Mouse (Mus musculus): ENCODE measurements around the gene Clec2g. TPM values are rescaled to one million over a fixed set of nuclear protein-coding genes. Genes with fewer than 3 reads are reported as not detected.

Clec2g gene
- total and polyA plus RNA-seq, 3 experiments = 82.0 to 169 (median 91.7) TPM

DNA sequence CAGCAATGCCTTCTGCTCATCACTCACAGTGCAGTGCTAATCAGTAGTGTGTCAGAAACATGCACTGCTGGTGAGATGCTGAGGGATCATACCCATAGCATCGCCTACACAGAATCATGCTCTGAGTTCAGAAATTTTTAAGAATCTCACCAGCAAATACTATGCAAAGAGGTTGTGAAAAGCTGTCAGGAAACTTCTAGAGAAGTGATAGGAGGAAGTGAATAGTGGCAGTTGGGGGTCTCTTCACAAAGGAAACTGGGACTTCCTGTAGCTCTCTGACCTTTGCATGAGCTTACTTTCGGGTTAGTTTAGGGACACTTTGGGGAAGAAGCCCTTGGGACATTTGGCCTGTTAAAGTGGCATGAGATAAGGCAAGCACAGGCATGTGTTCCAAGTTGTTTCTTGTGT is 43.2 kb upstream of the Clec2g start, which contains the start of gene BC035044:
Gene BC035044 (minus strand): TSS at position 179 of the 408 bp plus-strand sequence.
- peaks cover 48% of the 10 kb centered on the region for H3K79me2 ChIP-seq (replicated peaks; ENCODE audit: control insufficient read depth, extremely low read depth, insufficient read depth, poor library complexity, severe bottlenecking)
- peak within 1 kb of the TSS; percentile 95 for H3K9ac ChIP-seq (ENCODE audit: insufficient read depth, low read depth)
- peaks cover 4 to 25% of the 10 kb centered on the region in 2 experiments; a peak in 3 of 4 replicates for H3K4me1 ChIP-seq (ENCODE audit: control insufficient read depth in 1 of 2, insufficient read depth in 2 of 2)
- H3K27me3 ChIP-seq (replicated peaks) = no peaks in the 10 kb centered on the region
- peak within 1 kb of the TSS; percentile 74 to 84 (median 75) for H3K4me3 ChIP-seq (replicated peaks in 1 of 3; ENCODE audit: low read depth in 2 of 3, low read length in 2 of 3, poor library complexity in 1 of 3)
- H3K36me3 ChIP-seq (replicated peaks in 1 of 2; ENCODE audit: control insufficient read depth in 1 of 2, insufficient read depth in 1 of 2, low read length in 1 of 2) = peaks cover 28 to 33% of the 10 kb centered on the region in 2 experiments
- no peaks in the 10 kb centered on the region for H3K9me3 ChIP-seq (replicated peaks; ENCODE audit: low read length)
- peak within 1 kb of the TSS; percentile 97 for H3K27ac ChIP-seq (ENCODE audit: insufficient read depth, low read depth)
- peak; percentile 81 for DNase-seq (ENCODE audit: extremely low read depth)
- TF ChIP-seq MYC (IDR thresholded peaks at IDR 0.05; ENCODE audit: low read depth, low read length) (peak; percentile 83), JUN (IDR thresholded peaks at IDR 0.05; ENCODE audit: insufficient read depth, low read depth, low read length) (peak; percentile 31; the same call in 1 of the 2 replicates), ZKSCAN1 (IDR thresholded peaks at IDR 0.05; ENCODE audit: borderline replicate concordance, low read depth, low read length) (no peak), TBP (conservative IDR thresholded peaks at IDR 0.05; ENCODE audit: low read depth, low read length) (peak; percentile 75; the same call in 1 of the 2 replicates), POLR2AphosphoS2 (IDR thresholded peaks at IDR 0.05; ENCODE audit: low read depth, low read length) (peak; percentile 80; the same call in 1 of the 2 replicates), NRF1 (IDR thresholded peaks at IDR 0.05; ENCODE audit: low read depth, low read length) (peak; percentile 13; the same call in 1 of the 2 replicates), MAFK (IDR thresholded peaks at IDR 0.05; ENCODE audit: insufficient replicate concordance, low read length) (no peak; the same call in 1 of the 2 replicates), KAT2A (IDR thresholded peaks at IDR 0.05; ENCODE audit: insufficient replicate concordance, low read length) (0 out of 2 replicates have a peak, but pooled peaks have one; percentile 67), ETS1 (conservative IDR thresholded peaks at IDR 0.05; ENCODE audit: low read depth, low read length) (peak; percentile 73), SIN3A (IDR thresholded peaks at IDR 0.05; ENCODE audit: low read length) (peak; percentile 95), RCOR1 (conservative IDR thresholded peaks at IDR 0.05; ENCODE audit: low read depth, low read length) (peak; percentile 80; the same call in 1 of the 2 replicates), USF2 (conservative IDR thresholded peaks at IDR 0.05; ENCODE audit: low read depth, low read length) (no peak), CTCF (conservative IDR thresholded peaks at IDR 0.05 in 1 of 2, IDR thresholded peaks at IDR 0.05 in 1 of 2; ENCODE audit: low read depth in 2 of 2, low read length in 2 of 2) (no peak), SMC3 (IDR thresholded peaks at IDR 0.05; ENCODE audit: low read depth, low read length) (no peak), MAX (IDR thresholded peaks at IDR 0.05; ENCODE audit: low read length) (peak; percentile 79), ELF1 (IDR thresholded peaks at IDR 0.05; ENCODE audit: low read depth, low read length) (peak; percentile 76), PAX5 (IDR thresholded peaks at IDR 0.05; ENCODE audit: low read length) (no peak), UBTF (IDR thresholded peaks at IDR 0.05; ENCODE audit: low read depth, low read length) (no peak), MEF2A (IDR thresholded peaks at IDR 0.05; ENCODE audit: borderline replicate concordance, low read depth, low read length) (peak; percentile 76; the same call in 1 of the 2 replicates), IRF4 (IDR thresholded peaks at IDR 0.05; ENCODE audit: low read depth, low read length) (peak; percentile 89), ZNF384 (IDR thresholded peaks at IDR 0.05; ENCODE audit: low read depth, low read length) (no peak), JUND (conservative IDR thresholded peaks at IDR 0.05; ENCODE audit: low read depth, low read length) (peak; percentile 46; the same call in 1 of the 2 replicates), BHLHE40 (IDR thresholded peaks at IDR 0.05; ENCODE audit: low read depth, low read length) (peak; percentile 49; the same call in 1 of the 2 replicates), CHD2 (IDR thresholded peaks at IDR 0.05; ENCODE audit: low read length) (peak; percentile 73; the same call in 1 of the 2 replicates), MXI1 (IDR thresholded peaks at IDR 0.05; ENCODE audit: low read depth, low read length) (0 out of 2 replicates have a peak, but pooled peaks have one; percentile 76), POLR2A (IDR thresholded peaks at IDR 0.05; ENCODE audit: low read depth, low read length) (peak; percentile 42), TCF12 (IDR thresholded peaks at IDR 0.05; ENCODE audit: low read depth, low read length) (peak; percentile 80), MAZ (IDR thresholded peaks at IDR 0.05; ENCODE audit: low read depth, low read length) (peak; percentile 84), E2F4 (IDR thresholded peaks at IDR 0.05; ENCODE audit: insufficient replicate concordance, low read depth, low read length) (0 out of 2 replicates have a peak, but pooled peaks have one; percentile 54), ZC3H11A (IDR thresholded peaks at IDR 0.05; ENCODE audit: low read depth, low read length) (no peak), GABPA (IDR thresholded peaks at IDR 0.05; ENCODE audit: insufficient replicate concordance, low read depth, low read length) (no peak), EP300 (IDR thresholded peaks at IDR 0.05; ENCODE audit: low read length) (peak; percentile 92), NELFE (IDR thresholded peaks at IDR 0.05; ENCODE audit: low read depth, low read length) (peak; percentile 75), HCFC1 (IDR thresholded peaks at IDR 0.05; ENCODE audit: low read depth, low read length) (peak; percentile 59), RAD21 (IDR thresholded peaks at IDR 0.05; ENCODE audit: low read depth, low read length) (no peak), USF1 (IDR thresholded peaks at IDR 0.05; ENCODE audit: low read depth, low read length) (no peak), ZMIZ1 (IDR thresholded peaks at IDR 0.05; ENCODE audit: low read depth, low read length) (peak; percentile 80; the same call in 1 of the 2 replicates), CHD1 (IDR thresholded peaks at IDR 0.05; ENCODE audit: low read depth, low read length) (peak; percentile 97)
- in situ Hi-C loops (cut with MboI; ENCODE audit: low pct_ligation_motif_present, low pct_unique_long_range_greater_than_20kb, low sequenced_read_pairs) = no loop called here
- dilution Hi-C loops (cut with MboI; ENCODE audit: extremely low pct_ligation_motif_present, extremely low pct_unique_long_range_greater_than_20kb, low sequenced_read_pairs) = no loop called here
- H3K4me2 ChIP-seq (ENCODE audit: insufficient read depth, low read depth, poor library complexity, severe bottlenecking) = peak within 1 kb of the TSS; percentile 80

Measured in CH12.LX (cell line).